Mouse (Mus musculus) CH12.LX (cell line): ENCODE results near the gene Ppp1r13l.

ENCODE experiments used
- CTCF ChIP-seq, 2 experiments: IDR thresholded peaks in 1 of 2; conservative IDR thresholded peaks in 1 of 2; 2 replicates each; pipeline ENCODE4 v1.5.1; 2011 to 2012; ENCODE audit warnings: low read depth in 2 of 2, low read length in 2 of 2, improper control_type of control experiment in 1 of 2, inconsistent platforms in 1 of 2, mild to moderate bottlenecking in 1 of 2, moderate library complexity in 1 of 2
- GABPA ChIP-seq: IDR thresholded peaks from 2 replicates; pipeline ENCODE4 v1.6.1; 2012; ENCODE audit warnings: low read depth, low read length, improper control_type of control experiment, inconsistent platforms; ENCODE audit not compliant: insufficient replicate concordance
- MAX ChIP-seq: IDR thresholded peaks from 2 replicates; pipeline ENCODE4 v1.6.1; 2011; ENCODE audit warnings: low read length, improper control_type of control experiment
- RAD21 ChIP-seq: IDR thresholded peaks from 2 replicates; pipeline ENCODE4 v1.6.1; 2011; ENCODE audit warnings: low read depth, mild to moderate bottlenecking, low read length, improper control_type of control experiment, moderate library complexity

GRCm38 (mm10) chr7:19354991-19355390, 4.6 kb upstream of the Ppp1r13l start:
- no peak for TF ChIP-seq GABPA
- TF ChIP-seq CTCF (conservative IDR thresholded peaks at IDR 0.05 in 1 of 2, IDR thresholded peaks at IDR 0.05 in 1 of 2; ENCODE audit: low read depth in 2 of 2, low read length in 2 of 2) = no peak
- TF ChIP-seq MAX = no peak
- TF ChIP-seq RAD21 = no peak
